Mouse (Mus musculus) inflammation-experienced regulatory T-cells, adult 6 months (primary cell): Measurements from ENCODE around the gene Gm21974. TPM values are rescaled to one million over a fixed set of nuclear protein-coding genes. Genes with fewer than 3 reads are reported as not detected.
"Not testable (repeated sequence)": the region's sequence is repeated elsewhere in the genome, so short reads cannot be mapped to it uniquely, and the experiment has no call there.

Experiments used
- ATAC-seq: one replicate; pipeline ENCODE4 v1.8.0; 2017
- polyA plus RNA-seq, 3 experiments: library from polyadenylated mRNA; unstranded; fragments of 100-300 nt; shearing (Covaris generic); gene quantifications; one replicate each; pipeline ENCODE4 v1.2.1; 2017

Gm21974 gene
- not detected for polyA plus RNA-seq

- peak; percentile 88 for ATAC-seq
Observed at GRCm38 (mm10) chr7:127895442-127895841, at the start of gene Gm21974, which contains the start of gene Vkorc1. Gm21974 (minus strand) TSS chr7:127895454. Vkorc1 (minus strand) TSS chr7:127895617.

GRCm38 (mm10) chr7:127944614-127945013 lies 49.4 kb upstream of the Gm21974 start:
- ATAC-seq = no peak

GRCm38 (mm10) chr7:127942097-127942496 lies 46.8 kb upstream of the Gm21974 start:
- not testable (repeated sequence) for ATAC-seq

- ATAC-seq = no peak
Observed at GRCm38 (mm10) chr7:127936216-127936884, 41.1 kb upstream of the Gm21974 start.

- peak; percentile 29 for ATAC-seq
Observed at GRCm38 (mm10) chr7:127935748-127936159, 40.5 kb upstream of the Gm21974 start.

- peak; percentile 99 for ATAC-seq
Observed at GRCm38 (mm10) chr7:127935028-127935722, 39.9 kb upstream of the Gm21974 start.

- ATAC-seq = no peak
Observed at GRCm38 (mm10) chr7:127934075-127934474, 38.8 kb upstream of the Gm21974 start.

- ATAC-seq = no peak
Observed at GRCm38 (mm10) chr7:127932273-127933031, 37.2 kb upstream of the Gm21974 start.

- no peak for ATAC-seq
Observed at GRCm38 (mm10) chr7:127931351-127932135, 36.3 kb upstream of the Gm21974 start.

- ATAC-seq = no peak
Observed at GRCm38 (mm10) chr7:127930636-127931035, 35.4 kb upstream of the Gm21974 start.

- no peak for ATAC-seq
Observed at GRCm38 (mm10) chr7:127929923-127930322, 34.7 kb upstream of the Gm21974 start, which contains the start of gene Prss8. Prss8 (minus strand) TSS chr7:127930104.

GRCm38 (mm10) chr7:127928596-127928995 lies 33.3 kb upstream of the Gm21974 start:
- ATAC-seq = no peak

GRCm38 (mm10) chr7:127927726-127928125 lies 32.5 kb upstream of the Gm21974 start:
- ATAC-seq = no peak

GRCm38 (mm10) chr7:127926846-127927245 lies 31.6 kb upstream of the Gm21974 start:
- ATAC-seq = no peak

GRCm38 (mm10) chr7:127926066-127926465 lies 30.8 kb upstream of the Gm21974 start:
- ATAC-seq = no peak

- ATAC-seq = no peak
Observed at GRCm38 (mm10) chr7:127925252-127925651, 30.0 kb upstream of the Gm21974 start.

GRCm38 (mm10) chr7:127923714-127924113 lies 28.5 kb upstream of the Gm21974 start:
- no peak for ATAC-seq

- ATAC-seq = peak; percentile 84
Observed at GRCm38 (mm10) chr7:127922451-127923275, 27.4 kb upstream of the Gm21974 start.

- ATAC-seq = no peak
Observed at GRCm38 (mm10) chr7:127921516-127921915, 26.3 kb upstream of the Gm21974 start.

- ATAC-seq = no peak
Observed at GRCm38 (mm10) chr7:127919290-127919689, 24.0 kb upstream of the Gm21974 start.

GRCm38 (mm10) chr7:127918203-127918602 lies 22.9 kb upstream of the Gm21974 start:
- no peak for ATAC-seq
